Mouse (Mus musculus) left cerebral cortex, adult 9 months (tissue): Measurements from ENCODE around the gene Wipf2.
A peak's percentile ranks its signal among the peaks of the same experiment; 100 is the strongest.
"Not testable (repeated sequence)": the region's sequence is repeated elsewhere in the genome, so short reads cannot be mapped to it uniquely, and the experiment has no call there.

Experiments used
- DNase-seq, 2 experiments: peaks; one replicate each; pipeline ENCODE4 v3.0.0; 2022; ENCODE audit warnings: low spot score in 2 of 2

Wipf2 gene

GRCm38 (mm10) chr11:98863028-98863750 lies at the start of gene Wipf2:
Gene Wipf2, plus strand, starts transcription at chr11:98863638.
- DNase-seq, result peak; percentile 84 to 96

- DNase-seq, result no peak
These were observed 46.7 kb upstream of the Wipf2 start for GRCm38 (mm10) chr11:98816706-98817239.

GRCm38 (mm10) chr11:98820968-98821367 lies 42.5 kb upstream of the Wipf2 start:
- no peak for DNase-seq

GRCm38 (mm10) chr11:98826071-98826470 lies 37.4 kb upstream of the Wipf2 start:
- not testable (repeated sequence) for DNase-seq

GRCm38 (mm10) chr11:98827877-98828276 lies 35.6 kb upstream of the Wipf2 start:
- DNase-seq, result no peak

- DNase-seq, result no peak
These were observed 34.2 kb upstream of the Wipf2 start for GRCm38 (mm10) chr11:98829091-98829775.

- no peak for DNase-seq
These were observed 33.6 kb upstream of the Wipf2 start for GRCm38 (mm10) chr11:98829875-98830274.

- DNase-seq, result peak in 1 of 2 experiments; percentile 50
These were observed 28.1 kb upstream of the Wipf2 start for GRCm38 (mm10) chr11:98835296-98835695.

- DNase-seq, result no peak
These were observed 27.7 kb upstream of the Wipf2 start for GRCm38 (mm10) chr11:98835725-98836124.

DNA sequence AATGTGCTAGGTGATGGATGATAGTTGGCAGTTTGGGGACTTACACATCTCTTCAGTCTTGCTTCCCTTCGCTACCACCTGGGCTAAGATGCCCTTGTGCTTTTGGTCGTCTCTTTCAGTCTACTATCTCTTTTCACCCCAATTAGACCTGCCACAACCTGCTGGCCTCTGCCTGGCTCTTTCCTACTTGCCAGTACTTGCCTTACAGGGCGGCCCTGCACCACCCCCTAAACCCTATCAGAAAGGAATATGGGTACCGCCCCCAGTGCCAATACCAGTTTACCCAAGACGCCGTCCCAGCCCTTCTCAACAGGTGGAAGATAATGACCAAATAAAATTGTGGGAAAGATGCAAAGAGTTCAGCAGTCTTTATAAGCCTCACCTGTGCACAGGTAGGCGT lies 27.3 kb upstream of the Wipf2 start:
- no peak for DNase-seq

- DNase-seq, result peak in 1 of 2 experiments; percentile 74
These were observed 26.7 kb upstream of the Wipf2 start, which contains the start of gene Rapgefl1 for GRCm38 (mm10) chr11:98836651-98837141. Gene Rapgefl1, plus strand, starts transcription at chr11:98836785.

GRCm38 (mm10) chr11:98837231-98837704 lies 26.2 kb upstream of the Wipf2 start:
- DNase-seq, result no peak

- peak in 1 of 2 experiments; percentile 41 for DNase-seq
These were observed 25.5 kb upstream of the Wipf2 start for GRCm38 (mm10) chr11:98837917-98838316.

DNA sequence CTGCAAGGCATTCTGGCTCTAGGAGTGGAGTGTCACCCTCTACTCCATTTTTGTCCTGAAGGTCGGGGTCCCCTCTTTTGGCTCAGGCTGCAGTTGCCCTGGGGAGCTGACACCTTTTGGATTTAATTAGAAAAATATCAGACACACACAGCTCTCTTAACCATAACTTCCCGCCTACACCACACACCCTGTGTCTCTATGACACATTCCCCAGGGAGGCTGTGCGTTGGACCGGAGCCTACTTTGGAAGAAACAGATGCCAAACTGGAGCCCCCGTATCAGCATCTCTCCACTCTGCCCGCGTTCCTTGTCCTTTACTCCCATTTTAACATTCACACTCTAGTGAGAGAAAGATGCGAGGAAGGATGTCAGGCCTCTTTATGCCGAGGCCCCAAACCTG lies 24.9 kb upstream of the Wipf2 start:
- peak; percentile 57 to 86 for DNase-seq

- no peak for DNase-seq
These were observed 24.0 kb upstream of the Wipf2 start for GRCm38 (mm10) chr11:98839402-98839801.

- DNase-seq, result no peak
These were observed 23.5 kb upstream of the Wipf2 start for GRCm38 (mm10) chr11:98839897-98840296.

GRCm38 (mm10) chr11:98846016-98846415 lies 17.4 kb upstream of the Wipf2 start:
- no peak for DNase-seq

DNA sequence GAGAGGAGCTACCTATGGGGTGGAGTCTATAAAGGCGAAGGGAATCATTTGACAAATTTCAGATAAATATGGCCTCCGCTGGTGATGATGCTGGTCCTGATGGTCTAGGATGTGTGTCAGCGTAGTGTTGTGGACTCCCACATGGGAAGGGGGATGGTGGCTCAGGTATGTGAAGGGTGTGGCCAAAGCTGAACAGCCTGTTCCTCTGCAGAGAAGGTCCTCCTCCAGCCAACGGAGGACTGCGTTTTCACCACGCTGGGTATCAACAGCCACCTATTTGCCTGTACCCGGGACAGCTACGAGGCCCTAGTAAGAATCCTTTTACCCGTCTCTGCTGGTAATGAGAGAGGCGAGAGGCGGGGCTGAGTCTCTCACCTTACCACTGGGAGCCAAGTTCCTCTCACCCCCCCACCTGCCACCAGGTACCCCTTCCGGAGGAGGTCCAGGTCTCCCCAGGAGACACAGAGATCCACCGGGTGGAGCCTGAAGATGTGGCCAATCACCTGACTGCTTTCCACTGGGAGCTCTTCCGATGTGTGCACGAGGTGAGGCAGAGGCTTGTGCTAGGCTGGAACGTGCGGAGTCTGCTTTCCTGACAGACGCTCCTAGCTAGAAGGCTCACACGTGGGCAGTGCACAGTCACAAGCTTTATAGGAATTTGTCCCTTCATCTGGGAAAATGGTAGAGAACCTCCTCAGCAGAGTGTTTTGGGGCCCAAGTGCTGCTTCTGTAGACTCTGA lies 16.4 kb upstream of the Wipf2 start:
- DNase-seq, result no peak

DNA sequence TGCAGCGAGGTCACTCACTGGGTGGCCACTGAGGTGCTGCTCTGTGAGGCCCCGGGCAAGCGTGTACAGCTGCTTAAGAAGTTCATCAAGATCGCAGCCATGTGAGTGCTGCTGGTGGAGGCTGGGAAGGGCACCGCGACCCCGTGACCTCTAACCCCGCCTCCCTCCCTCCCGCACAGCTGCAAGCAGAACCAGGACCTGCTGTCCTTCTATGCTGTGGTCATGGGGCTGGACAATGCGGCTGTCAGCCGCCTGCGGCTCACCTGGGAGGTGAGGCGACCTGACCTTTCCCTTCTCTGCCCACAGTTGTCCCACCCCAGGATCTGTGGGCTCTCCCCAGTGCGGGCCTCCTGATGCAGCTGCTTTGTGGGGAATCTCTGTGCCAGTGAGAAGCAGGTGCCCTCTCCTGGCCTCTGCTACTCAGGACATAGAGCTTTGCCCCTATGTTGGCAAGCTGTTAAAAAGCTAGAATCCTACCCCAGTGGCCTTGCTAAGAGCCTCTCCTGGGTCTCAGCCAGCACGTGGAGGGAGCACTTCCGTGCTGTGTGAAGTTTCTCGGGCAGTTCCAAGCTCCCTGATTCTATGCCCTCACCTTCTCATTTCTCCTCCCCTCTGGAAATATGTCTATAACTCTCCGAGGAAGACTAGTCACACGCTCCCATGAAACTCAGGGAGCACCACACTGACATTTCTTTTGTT lies 14.1 kb upstream of the Wipf2 start:
- DNase-seq, result no peak

GRCm38 (mm10) chr11:98850100-98851093 lies 13.0 kb upstream of the Wipf2 start:
- no peak for DNase-seq
